Mouse (Mus musculus) ES-E14 (cell line): ENCODE data around the gene Nt5m.

ENCODE experiments used
- HCFC1 ChIP-seq: IDR thresholded peaks from 2 replicates; pipeline ENCODE4 v1.6.1; 2012; ENCODE audit warnings: low read length, inconsistent platforms, borderline replicate concordance; ENCODE audit not compliant: insufficient read depth
- MAFK ChIP-seq: IDR thresholded peaks from 2 replicates; pipeline ENCODE4 v1.6.1; 2014; ENCODE audit warnings: mild to moderate bottlenecking, low read depth, low read length, inconsistent platforms; ENCODE audit not compliant: insufficient read depth
- ZC3H11A ChIP-seq: IDR thresholded peaks from 2 replicates; pipeline ENCODE4 v1.6.1; 2012; ENCODE audit warnings: low read depth, mild to moderate bottlenecking, inconsistent platforms, low read length, borderline replicate concordance
- ZNF384 ChIP-seq: IDR thresholded peaks from 2 replicates; pipeline ENCODE4 v1.6.1; 2012; ENCODE audit warnings: low read depth, low read length, inconsistent platforms

- TF ChIP-seq ZNF384 (no peak), HCFC1 (no peak), ZC3H11A (no peak), MAFK (no peak)
These were observed 80.2 kb downstream of the Nt5m start for GRCm38 (mm10) chr11:59919401-59919800.
